Mouse (Mus musculus) thymus, postnatal 36 days (tissue): ENCODE measurements around the gene Dbx2.

ENCODE experiments used
- DNase-seq, 2 experiments: peaks; one replicate each; pipeline ENCODE4 v3.0.0; 2022; ENCODE audit warnings: mixed read lengths in 2 of 2

The Dbx2 gene

DNA sequence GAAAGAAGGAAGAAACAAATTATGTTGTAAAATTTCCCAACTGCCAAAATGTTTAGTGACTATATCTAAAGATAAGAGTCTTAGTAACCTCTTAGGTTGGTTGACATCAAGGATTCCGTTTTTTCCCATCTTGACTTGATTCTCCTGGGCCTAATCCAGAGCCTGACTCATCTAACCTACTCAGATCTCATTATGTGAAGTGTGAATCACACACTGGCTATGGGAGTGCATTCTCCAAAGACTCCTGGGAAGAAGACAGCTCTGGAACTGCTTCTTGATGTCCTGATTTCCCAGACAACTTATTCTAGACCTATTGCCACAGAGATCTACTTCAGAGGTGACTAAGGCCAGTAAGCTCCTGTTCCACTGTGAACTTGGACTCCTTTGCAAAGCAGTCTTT is 43.2 kb downstream of the Dbx2 start:
- no peak for DNase-seq

DNA sequence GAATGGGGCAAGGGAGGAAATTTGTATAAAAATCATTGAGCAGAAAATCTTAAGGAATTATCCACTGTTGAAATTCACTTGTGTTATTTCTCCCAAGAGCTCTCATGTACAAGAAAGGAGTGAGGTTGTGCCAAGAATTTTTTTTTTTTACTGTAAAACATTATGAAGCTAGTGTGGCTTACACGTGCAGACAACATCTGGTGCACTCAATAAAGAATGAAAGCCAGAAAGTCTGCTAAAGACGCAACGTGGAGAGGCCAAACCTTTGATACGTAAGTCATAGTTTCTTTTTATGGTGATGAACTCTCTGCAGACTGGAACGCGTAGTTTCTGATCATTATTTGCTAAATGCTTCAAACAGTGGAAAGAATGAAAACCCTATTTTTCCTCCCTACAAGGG is 54.6 kb downstream of the Dbx2 start:
- no peak for DNase-seq

GRCm38 (mm10) chr15:95598630-95599029 is 57.1 kb downstream of the Dbx2 start:
- no peak for DNase-seq

GRCm38 (mm10) chr15:95586906-95587305 is 68.9 kb downstream of the Dbx2 start:
- no peak for DNase-seq

DNA sequence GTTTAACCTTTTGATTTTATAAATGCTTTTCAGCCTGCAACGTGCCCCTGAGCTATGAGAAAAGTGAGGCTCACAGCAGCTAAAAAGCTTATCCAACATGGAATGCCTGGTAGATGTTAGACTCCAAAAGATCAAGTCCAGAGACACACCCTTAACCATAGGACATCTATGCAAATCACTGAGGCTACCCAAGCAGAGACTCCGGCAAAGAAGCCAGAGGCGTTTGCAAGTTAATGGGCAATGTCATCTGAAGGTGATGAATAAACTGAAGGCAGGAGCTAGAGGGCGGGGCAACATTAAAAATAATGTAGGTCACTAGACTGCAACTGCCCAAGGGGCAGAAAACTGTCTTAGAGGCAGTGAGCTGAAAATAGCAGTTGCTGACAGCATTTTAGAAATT is 70.9 kb downstream of the Dbx2 start:
- no peak for DNase-seq

GRCm38 (mm10) chr15:95574661-95575060 is 81.1 kb downstream of the Dbx2 start:
- no peak for DNase-seq
